Mouse (Mus musculus): ENCODE data around the gene Jakmip3.

Jakmip3 gene

DNA sequence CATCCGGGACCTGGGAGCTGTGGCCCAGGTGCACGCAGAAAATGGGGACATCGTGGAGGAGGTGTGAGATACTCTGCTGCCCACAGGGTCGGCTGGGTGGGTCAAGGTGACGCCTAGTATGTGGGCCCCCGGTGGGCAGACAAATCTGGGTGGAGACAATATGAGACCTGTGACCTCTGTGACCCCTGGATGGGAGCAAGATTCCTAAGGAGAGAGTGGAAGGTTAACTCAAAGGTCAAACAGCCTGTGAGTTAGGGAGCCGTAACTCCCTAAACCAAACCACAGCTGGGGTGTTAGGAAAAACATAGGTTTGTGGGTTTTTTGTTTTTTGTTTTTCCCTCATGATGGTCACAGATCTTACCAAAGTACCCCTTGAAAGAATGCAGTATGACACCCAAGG lies 153.3 kb downstream of the Jakmip3 start:
- no peak for DNase-seq (ENCODE audit: low read depth in 1 of 2, low spot score in 2 of 2)

DNA sequence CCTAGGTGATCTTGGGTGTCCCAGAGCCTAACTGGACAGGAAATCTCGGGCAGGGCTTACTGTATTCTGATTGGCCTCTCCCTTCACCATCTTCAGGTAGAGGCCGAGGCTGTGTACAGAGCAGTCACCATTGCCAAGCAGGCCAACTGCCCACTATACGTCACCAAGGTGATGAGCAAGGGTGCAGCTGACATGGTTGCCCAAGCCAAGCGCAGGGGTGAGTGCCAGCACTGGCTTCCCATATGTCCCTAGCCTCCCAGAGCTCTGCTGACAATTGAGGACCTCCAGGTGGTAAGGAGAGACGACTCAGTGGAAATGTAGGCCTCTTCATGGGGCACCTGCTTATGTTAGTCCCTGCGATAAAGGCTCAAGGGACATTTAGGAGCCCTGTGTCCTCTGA lies 154.2 kb downstream of the Jakmip3 start:
- no peak for DNase-seq (ENCODE audit: low read depth in 1 of 2, low spot score in 2 of 2)

DNA sequence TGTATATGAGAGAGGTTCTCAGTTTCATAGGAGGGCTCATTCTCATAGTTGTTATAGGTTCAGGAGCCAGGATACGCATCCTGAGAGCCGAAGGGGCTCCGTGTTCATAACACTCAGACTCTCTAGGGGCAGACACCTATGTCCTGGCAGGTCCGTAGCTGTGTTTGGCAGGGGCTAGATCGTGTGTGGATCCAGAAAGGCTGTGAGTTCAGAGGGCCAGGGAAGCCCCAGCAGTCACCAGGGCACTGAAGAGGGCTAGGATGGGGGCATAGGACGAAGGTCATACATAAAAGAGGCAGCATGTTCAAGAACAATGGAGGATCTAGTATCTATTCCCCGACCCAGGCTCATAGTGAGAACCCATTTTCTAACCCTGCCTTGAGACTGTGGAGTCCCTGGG lies 154.8 kb downstream of the Jakmip3 start:
- DNase-seq (ENCODE audit: low read depth in 1 of 2, low spot score in 2 of 2): no peak

DNA sequence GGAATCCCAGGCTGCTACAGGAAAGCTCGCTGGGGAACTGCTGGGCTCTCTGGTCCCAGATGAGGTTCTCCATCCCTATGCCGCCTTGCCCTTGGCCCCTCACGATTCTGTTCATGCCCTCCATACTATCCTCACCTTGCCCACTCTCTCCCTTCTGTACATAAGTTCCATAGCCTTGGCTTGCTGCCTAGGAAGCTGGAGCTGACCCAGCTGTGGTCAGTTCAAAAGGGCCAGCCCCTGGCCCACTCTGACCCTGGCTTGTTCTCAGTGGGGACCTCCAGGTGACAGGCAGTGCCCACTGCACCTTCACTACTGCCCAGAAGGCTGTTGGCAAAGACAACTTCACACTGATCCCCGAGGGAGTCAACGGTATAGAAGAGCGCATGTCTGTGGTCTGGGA lies 155.9 kb downstream of the Jakmip3 start:
- DNase-seq (ENCODE audit: low read depth in 1 of 2, low spot score in 2 of 2): no peak

DNA sequence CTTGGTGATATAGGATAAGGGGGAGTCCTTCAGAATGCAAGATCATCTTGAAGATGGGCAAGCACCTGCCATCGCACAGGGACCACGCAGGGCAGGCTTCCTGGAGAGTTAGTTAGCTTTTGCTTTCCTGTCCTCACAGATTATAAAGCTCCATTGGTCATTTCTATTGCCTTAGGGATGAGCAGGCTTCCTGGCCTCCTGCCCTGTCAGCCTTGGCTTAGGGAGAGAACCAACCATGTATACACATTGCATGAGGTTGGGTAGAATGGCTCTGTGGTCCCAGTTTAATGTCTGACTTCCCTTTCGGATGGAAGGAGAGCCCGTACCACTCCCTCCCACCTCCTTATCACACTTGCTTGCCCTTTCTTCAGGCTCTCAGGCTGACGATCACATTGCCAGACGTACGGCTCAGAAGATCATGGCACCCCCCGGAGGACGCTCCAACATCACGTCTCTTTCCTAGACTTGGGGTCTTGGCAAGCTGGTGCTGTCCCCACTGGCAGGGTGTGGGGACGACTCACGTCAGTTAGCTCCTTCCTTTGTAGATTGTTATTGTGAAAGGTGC lies 160.1 kb downstream of the Jakmip3 start:
- DNase-seq (ENCODE audit: low read depth in 1 of 2, low spot score in 2 of 2): no peak

DNA sequence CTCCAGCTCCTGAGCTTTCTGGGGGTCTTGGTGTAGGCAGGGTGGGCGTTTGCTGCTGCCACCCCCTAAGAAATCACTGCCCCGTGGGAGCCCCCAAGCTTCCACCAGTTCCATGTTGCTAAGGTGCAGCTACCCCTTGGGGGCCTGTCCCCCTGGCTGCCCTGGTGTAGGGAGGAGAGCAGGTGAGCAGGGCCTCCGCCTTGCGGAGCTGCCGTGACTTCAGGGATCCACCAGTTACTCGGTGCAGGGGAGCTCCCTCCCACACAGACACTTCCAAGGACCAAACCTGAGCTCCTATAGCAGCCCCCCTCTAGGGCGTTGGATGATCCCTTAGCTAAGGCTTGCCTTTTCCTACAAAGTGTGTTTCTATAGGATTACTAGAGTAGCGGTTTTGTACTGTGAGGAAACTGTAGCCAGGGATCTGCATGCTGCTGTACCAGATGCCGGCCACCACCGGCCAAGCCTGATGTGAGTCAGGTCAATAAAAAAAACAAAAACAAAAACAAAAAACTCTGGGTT lies 160.8 kb downstream of the Jakmip3 start:
- no peak for DNase-seq (ENCODE audit: low read depth in 1 of 2, low spot score in 2 of 2)

DNA sequence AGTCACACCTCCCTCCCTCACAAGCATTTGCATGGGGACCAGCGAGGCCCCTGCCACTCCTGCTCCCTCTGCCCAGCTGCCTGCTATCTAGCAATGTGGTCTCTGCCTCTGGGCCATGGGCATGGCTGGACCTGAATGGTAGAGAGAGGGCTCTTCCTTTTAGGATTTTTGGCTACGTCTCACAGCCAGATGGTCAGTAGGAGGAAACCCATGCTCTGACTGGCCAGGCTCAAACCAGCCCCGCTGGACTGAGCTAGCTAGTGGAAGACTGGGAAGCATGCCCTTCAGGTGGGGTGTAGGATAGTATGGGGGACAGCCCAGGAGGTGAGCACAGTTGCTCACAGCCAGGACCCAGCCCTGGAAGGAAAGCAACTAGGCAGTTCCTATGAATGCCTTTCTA lies 161.3 kb downstream of the Jakmip3 start:
- DNase-seq (ENCODE audit: low read depth in 1 of 2, low spot score in 2 of 2): no peak

DNA sequence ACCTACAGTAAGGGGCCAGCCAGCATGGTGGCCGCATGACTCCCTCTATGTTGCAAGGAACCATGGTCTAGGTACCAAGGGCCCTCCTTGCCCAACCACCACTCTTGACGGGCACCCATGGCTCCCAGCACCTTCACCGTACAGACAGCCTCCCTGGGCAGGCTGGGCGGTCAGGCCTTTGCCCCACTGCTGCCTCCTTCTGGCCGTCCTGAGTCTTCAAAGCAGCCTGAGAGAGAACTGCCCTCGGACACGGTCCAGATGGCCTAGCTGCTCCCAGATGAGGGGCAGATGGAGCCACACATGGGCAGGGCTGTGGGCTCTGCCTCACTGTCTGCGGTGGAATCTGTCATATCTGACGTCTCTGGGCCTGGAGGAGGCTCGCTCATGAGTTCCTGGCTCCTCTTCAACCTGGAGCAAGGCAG lies 163.4 kb downstream of the Jakmip3 start:
- no peak for DNase-seq (ENCODE audit: low read depth in 1 of 2, low spot score in 2 of 2)

DNA sequence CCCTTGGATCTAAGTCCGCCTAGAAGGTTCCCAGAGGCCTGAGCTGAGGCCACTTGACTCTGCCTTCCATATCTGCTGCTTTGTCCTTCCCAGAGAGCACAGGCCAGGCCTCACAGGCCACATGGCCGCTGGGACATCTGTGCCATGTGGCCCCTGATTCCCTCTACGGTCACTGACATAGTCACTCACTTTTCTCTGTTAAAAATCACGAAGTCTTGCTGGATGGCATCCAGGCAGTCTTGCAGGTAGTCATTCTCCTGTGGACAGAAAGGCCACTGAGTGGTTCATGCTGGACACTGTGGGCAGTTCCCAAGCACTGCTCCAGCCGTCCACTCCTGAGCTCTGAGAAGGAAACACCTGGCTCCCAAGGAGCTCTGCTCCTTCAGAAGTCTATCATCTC lies 164.5 kb downstream of the Jakmip3 start:
- DNase-seq (ENCODE audit: low read depth in 1 of 2, low spot score in 2 of 2): no peak

DNA sequence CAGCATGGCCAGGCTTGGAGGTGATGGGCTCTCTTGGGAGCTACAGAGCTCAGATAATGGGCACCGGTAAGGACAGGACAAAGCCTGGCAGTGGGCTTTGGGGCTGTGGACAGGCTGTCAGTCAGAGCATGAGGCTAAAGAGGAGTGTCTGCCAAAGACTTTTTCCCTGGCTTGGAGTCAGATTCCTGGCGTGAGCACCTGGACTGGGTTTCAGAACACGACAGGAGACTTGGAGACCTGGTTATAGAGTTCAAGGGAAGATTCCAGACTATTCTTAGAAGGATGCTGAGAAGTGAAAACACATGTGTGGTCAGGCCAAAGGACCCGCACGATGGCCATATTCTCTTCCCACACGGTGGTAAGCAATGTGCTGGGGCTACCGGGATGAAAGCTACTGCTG lies 165.2 kb downstream of the Jakmip3 start:
- no peak for DNase-seq (ENCODE audit: low read depth in 1 of 2, low spot score in 2 of 2)

DNA sequence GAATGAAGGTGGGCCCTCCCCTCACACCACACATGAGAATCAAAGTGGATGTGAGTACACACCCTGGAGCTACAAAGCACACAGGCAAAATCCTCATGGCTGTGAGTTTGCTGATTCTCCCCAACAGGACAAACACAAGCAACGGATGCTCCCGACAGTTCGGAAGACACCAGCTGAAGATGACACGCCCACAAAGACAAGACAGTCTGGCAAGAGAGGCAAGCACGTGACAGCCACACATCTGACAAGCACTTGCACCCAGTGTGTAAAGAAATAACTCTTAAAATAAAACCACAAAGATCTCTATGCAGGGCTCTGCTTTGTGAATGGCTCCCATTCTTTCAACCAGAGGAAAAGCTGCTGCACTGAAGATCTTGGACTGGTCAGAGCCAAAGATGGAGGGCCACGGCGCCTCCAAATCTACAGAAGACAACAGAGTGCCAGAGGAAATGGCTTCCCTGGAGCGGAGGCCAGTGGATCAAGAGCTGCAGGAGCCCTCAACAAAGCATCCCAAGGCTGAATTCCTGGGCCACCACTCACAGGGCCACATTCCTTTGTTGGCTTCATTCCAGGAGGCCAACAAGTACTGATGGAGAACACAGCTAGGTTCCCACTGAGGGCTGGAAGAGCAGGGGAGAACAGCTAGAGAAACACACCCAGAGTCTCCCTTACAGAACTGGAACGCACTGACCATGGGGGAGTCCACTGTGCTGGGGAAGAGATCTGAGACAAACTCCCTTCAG lies 167.5 kb downstream of the Jakmip3 start:
- no peak for DNase-seq (ENCODE audit: low read depth in 1 of 2, low spot score in 2 of 2)

DNA sequence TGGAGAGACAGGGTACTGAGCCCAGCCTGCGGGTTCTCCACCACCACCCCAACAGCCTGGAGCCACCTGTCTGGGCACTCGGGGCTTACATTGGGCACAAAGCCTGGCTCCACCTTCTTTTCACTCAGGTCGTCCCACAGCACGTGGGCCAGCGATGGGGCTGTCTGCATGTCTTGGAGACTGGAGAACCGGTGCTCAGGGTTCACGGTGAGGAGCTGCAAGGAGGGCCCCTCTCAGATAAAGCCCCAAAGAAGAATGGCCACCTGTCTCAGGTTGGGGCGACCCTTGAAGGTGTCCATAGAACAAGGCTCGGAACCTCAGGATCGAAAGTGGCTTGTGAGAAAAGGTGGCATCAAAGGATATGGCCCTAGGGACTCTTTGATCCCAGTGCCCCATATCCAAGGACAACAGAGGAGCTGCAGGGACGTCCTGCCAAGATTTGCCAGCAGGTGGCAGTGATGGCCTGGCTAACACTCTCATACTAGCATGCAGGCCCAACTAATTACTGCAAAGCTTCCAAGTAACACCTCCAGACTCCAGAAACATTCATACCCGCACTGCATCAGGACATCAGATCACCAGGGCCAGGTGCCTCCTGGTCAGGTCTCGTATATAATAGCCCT lies 178.7 kb downstream of the Jakmip3 start:
- DNase-seq (ENCODE audit: low read depth in 1 of 2, low spot score in 2 of 2): peak; percentile 8 to 40

DNA sequence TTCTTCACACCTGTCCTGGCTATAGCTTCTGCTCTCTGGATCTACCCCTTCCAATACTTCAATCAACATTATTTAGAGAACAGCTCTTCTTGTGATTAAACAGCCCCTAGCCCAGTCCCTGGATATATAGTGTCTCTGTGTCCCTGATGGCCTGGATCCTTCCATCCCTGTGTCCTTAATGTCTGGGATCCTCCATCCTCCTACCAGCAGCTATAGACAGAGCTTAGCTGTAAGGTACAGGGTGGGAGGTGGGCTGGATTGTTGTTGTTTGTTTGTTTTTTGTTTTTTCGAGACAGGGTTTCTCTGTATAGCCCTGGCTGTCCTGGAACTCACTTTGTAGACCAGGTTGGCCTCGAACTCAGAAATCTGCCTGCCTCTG lies 179.2 kb downstream of the Jakmip3 start:
- DNase-seq (ENCODE audit: low read depth in 1 of 2, low spot score in 2 of 2): no peak

DNA sequence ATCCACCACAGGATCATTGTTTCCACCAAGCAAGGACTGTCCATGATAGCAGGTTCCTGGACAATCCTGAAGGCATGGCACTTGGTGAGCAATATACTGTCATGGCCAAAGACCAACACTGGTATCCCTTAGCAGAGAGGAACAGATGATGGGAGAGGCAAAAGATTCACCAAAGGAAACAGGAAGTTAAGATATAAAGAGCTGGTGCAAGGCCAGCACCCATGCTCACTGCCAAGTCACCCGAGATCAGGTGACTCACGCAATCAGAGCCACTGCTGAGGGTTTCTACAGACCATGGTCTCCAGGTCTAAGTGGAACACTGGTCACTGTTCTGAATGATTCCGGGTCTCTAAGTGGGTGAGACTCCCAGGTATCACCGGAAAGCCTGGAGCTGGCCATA lies 185.4 kb downstream of the Jakmip3 start:
- DNase-seq (ENCODE audit: low read depth in 1 of 2, low spot score in 2 of 2): no peak

DNA sequence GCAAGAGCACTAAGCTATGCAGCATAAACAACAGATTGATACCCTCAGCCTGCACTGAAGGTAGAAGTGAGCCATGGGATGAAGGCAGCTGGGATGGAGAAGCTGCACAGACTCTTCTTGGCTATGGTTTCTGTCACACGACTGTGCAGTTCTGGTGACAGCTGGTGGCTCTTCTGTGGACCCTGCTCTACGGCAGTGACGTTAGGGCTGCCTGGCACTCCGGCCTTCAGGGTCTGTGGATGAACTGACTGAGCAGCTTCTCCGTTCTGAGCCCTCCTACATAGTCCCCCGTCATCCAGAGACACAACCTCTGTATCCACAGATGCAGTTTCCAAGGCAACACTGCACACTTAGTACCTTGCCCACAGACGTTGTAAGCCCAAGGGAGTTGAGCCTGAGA lies 186.0 kb downstream of the Jakmip3 start:
- DNase-seq (ENCODE audit: low read depth in 1 of 2, low spot score in 2 of 2): no peak

DNA sequence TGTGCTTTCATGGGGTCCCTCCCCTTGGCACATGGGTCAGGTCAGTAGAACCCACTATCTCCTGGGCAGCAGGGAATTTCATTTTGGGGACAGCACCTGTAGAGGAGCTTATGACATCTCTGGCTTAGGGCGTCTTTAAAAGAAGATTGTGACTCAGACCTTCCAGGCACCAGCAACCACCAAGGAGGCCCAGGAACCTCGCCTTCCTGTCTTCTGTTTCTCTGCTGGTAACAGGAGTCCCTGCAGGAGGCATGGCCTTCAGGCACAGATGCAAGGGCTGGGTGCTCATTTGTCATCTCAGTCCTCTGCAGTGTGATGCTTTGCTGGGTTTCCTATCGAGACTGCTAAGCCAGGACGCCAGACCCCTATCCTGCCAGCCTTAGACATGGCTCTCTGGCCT lies 188.5 kb downstream of the Jakmip3 start:
- DNase-seq (ENCODE audit: low read depth in 1 of 2, low spot score in 2 of 2): no peak

DNA sequence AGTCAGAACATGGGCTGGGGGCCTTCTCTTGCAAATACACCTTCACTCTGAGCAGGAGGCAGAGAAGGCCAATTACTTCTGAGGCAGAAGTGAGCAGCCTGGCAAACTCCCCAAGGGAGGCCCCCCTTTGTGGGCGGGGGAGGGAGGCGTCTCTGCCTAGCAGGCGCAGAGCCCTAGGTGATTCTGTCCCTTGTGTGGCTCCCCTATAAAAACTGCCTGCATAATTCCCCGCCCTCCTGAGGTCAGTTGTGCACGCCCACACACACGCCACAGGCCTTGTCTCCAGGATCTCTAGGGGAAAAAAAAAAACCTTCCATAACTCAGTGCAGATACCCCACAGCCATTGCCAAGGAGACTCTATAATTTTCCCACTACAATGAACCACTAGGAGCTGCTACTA lies 189.8 kb downstream of the Jakmip3 start:
- DNase-seq (ENCODE audit: low read depth in 1 of 2, low spot score in 2 of 2): no peak

DNA sequence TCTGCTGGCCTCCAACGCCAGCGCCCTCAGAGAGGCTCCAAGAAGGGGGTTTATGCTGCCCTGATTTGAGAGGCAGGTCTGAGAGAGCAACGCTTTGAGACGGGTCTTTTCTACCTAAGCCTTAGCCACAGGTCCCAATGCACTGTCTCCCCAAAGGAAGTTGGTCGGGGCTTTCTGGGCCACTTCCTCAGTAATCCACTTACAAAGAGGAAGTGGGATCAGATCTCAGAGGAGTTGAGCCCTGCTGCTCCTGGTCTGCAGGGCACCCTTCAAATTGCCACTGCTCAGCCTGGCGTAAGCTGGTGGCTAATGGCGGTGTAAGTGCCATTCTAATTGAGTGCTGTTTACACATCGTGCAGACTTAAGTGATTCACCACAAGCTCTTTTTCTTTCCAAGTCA lies 191.0 kb downstream of the Jakmip3 start:
- peak; percentile 17 to 36 for DNase-seq (ENCODE audit: low read depth in 1 of 2, low spot score in 2 of 2)

DNA sequence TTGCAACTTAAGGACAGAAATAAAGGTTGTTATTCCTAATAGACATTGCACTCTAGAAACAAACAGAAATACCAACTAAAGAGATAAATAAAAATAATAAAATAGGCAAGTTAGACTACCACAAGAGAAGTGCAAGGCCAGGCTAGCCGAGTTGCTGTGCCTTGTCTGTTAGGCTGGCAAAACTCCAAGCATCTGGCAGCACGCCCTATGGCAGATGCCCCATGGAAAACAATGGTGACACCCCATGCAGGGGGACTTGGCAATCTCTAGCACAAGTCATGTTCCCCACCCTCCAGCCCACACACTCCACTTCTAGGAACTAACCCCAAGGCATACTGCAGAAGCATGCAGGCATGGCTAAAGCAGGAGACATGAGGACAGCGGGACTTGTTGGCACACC lies 192.9 kb downstream of the Jakmip3 start:
- no peak for DNase-seq (ENCODE audit: low read depth in 1 of 2, low spot score in 2 of 2)

Data from monocyte, adult 2 months (primary cell).